Mouse (Mus musculus): Measurements from ENCODE around the gene Clrn3.
A peak's percentile ranks its signal among the peaks of the same experiment; 100 is the strongest.

Clrn3 gene

DNA sequence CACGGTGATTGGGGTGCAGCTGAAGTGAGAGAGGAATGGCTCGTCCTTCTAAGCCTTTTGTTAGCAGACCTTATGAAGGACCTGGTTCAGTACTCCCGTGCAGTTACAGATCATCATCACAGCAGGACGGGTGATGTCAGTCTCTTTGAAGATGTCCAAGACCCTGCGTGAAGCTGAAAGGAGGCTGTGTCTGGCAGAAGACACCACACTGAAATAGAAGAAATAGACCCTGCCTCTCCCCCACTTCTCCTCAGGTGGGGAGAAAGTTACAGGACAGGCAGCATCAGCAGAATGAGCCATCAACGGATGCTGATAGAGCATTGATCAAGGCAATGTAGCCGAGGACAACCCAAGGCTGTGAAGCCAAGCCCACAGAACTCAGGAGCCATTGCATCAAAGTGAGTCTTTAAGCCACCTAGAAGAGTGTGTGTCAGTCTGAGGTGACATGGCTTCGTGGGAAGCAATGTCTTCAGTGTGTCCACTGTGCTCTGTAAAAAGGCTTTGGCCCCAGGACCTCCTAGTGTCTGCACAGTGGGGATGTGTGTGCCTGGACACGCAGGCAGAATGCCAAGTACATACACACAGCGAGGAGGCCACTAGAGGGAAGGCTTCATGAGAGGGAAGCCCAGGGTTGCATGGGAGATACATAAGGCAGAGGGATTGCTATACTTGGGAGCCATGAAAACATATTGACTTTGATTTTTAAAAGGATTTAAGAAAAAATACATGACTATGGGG lies 41.6 kb downstream of the Clrn3 start:
- DNase-seq = no peak

DNA sequence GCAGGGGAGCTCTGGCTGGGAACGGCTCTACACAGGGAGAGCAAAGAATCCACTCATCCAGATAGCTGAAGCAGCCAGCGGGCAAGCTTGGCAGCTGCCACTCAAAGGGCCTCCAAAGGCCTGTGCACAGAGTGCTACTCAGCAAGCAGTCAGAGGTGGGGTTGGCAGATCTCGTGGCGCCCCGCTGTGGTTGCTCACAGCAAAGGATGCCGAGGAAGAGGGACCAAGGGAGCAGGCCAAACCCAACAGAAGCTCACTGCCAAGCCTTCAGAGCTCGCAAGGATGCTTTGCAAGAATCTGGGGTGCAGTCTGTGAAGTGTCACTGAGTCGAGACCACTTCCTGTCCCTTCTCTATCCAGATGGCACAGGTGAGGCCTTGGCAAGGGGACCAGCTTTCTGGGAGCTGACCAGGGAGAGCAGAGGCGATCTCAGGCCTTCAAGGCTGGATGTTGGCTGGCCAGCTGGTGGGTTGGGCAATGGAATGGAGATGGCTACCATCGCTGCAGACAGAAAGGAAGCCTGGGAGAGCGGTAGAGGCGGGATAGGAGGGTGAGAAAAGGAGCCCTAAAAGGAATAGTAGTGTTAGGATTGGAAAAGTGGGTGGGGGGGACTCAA lies 42.6 kb downstream of the Clrn3 start:
- DNase-seq = peak; percentile 73

DNA sequence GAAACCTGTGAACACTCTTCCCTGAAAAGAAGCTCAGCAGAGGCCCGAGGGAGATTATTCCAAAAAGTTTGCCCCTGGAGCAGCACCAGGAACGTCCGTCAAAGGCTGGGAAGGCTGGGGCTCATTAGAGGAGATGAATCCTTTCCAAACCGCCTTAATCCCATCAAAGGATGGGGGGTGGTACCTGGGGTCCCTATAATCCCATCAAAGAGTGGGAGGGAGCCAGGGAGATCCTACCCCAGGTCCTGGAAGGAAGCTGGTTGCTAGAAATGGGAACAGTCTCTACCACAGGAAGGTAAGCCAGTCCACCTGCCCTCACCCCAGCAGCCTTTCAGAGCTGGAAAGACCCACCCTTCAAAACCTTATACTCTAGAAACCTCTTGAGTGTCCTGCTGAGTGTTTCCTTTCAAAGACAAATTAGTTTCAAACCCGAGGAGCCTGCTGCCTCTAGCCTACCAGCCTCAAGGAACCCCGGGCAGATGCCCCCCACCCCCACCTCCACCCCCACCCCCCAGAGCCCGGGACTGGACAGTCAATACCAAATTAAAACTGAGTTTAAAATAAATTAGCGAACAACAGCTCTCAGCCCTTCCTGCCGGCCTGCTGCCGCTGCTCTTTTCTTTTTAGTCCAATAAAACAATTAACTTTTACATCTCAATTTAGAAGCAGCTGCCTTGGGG lies 43.2 kb downstream of the Clrn3 start:
- DNase-seq = no peak

DNA sequence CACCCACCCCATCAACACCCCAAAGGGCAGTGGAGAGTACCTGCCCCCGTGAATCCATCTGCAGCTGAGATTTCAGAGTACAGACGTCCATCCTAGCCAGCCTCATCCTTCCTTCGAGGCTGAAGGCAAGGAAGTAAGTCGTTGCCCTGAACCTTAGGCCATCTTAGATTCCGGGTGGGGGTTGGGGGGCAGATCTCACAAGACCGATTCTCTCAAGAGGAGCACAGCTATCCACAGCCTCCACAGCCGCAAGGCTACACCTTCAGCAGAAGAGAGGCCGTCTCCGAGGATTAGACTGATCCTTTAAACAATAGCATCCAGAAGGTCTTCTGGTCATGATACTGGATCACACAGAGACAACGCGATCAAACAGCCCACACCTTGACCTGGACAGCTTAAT lies 44.1 kb downstream of the Clrn3 start:
- no peak for DNase-seq

DNA sequence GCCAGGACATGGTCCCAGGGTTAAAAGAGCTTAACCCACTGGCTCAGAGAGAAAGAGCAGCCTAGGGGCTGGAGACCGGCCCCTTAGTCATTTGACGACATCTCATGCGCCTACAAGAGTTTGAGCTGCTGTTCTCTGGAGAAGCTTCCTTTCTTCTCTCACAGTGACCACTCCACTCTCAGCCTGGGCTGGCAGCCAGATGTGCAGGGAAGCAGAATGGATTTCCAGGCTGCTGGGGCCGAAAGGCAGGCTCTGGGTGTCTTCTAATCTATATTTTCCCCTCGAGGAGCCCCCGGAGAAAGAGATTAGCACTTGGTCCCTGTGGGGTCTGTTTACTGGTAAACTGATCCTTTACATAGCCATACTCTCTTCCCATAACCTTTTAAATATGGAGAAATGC lies 44.7 kb downstream of the Clrn3 start:
- DNase-seq = no peak

DNA sequence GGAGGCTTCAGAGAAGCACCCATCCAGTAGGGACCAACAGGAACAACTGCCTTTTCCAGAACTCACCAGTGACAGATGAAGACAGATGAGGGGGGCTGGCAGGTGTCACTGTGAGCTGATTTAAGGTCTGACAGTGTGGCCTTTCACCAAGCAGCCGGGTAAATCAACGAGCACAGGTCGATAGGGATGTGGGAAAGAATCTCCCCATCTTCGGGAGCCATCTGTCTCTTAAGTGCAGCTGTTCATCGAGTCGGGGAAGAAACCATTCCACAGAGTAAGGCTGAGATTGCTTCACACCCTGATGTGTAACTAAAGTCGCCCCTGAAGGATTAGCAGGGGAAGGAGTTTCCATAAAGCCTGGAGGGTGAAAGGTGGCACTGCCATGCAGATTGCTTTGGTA lies 47.3 kb downstream of the Clrn3 start:
- no peak for DNase-seq

DNA sequence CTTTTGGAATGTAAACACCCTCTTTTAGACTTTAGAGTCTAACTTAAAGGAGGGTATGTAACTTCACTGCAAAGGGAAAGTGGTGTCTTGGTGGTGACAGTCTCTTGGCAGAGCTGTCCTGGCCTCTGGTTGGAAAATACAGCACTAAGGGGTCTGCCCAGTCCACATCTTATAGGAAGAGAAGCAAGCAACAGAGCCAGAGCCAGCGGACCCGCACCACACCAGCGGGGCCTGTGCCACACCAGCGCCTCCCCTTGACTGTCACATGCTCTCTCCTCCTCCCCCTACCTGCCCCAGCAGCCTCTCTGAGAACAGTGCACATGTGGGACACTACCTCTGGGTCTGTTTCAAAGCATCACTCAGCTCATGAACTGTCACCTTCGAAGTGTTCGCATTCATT lies 48.5 kb downstream of the Clrn3 start:
- DNase-seq = no peak

DNA sequence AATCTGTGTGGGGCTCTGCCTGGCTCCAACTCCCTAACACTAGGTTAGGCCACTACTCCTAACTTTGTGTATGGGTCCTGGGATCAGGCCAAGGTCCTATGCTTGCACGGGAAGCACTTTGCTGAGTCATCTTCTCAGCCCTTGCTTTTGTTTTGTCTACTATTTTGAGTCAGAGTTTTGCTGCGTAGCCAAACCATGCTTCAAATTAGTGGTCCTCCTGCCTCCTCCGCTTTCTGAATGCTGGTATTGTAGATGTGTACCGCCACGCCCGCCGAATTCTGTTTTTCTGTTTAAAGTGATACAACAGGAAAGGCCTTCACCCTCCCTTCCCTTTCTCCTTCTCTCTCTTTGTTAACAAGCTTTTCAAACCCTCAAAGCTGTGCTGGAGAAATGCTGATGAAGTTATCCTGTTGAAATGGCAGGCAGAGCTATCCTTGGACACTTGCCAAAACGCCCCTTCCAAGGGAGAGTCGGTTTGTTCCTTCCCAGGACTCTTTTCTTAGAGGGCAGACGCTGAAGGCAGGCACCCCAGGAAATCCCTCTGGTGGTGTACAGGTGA lies 49.1 kb downstream of the Clrn3 start:
- DNase-seq = peak; percentile 42

DNA sequence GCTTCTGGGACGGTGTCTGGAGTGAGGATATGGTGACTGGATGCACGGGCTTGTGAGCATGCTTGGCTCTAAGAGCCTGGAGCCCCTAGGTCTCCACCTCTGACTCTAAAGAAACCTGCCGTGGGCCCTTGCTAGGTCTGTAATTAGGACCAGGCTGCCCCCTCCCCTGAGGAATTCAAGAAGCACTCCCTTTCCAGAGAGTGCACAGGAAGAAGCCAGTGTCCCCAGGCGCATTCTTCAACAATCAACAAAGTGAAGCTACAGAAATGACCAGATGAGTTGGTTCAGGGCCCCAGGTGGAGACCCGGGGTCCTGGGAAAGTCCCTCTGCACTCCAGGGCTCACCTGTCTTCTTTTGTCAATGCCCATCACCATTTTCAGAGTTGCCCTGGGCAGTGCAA lies 51.2 kb downstream of the Clrn3 start:
- no peak for DNase-seq

DNA sequence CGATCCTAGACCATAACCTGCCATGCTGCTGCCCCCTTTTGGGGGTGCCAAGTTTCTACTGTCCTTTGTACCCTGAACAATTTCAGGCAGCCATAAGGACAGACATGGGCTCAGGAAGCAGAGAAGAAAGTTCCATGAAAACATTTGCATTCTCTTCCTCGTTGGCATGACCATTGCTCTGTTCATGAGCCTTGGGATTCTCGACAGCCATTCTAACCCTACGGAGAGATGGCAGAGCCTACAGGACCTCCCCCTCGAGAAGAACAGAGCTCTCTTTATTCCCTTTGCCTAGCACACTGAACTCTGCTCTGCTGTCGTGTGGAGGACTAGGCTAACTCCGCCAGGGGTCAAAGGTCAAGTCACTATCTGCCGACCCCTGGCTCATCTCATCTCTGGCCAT lies 52.5 kb downstream of the Clrn3 start:
- no peak for DNase-seq

DNA sequence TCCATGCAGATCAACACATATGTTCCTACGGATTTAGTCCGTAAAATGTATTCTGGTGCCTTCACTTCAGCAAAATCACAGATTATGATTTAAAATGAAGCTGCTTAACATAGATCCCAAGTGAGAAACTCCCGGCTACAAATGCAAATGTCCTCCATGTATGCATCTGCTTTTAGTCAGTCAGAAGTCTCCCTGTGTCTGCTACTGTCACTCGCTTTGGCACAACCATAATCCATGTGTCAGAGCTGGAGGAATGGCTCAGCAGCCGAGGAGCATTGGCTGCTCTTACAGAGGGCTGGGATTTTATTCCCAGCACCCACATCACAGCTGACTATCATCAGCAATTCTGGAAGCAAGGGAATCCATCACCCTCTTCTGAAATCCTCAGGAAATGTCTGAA lies 58.1 kb downstream of the Clrn3 start:
- no peak for DNase-seq

DNA sequence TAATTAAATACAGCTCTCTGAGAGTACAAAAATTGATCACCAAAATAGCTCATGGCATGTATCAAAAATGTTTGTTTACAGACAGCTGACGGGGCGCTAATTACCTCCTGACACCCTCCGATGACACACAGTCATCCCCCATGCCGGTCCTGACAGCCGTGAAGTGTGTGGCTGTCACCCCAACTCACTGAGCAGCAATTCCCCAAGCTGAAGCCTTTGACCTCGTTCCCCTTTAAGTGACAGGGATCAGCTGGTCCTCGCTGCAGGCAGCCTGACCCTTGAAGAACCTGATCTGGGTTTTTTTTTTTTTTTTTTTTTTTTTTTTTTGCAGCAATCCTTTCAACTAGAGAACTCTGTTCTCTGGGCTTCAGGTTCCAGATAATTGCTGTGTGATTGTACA lies 59.8 kb downstream of the Clrn3 start:
- DNase-seq = peak; percentile 44

DNA sequence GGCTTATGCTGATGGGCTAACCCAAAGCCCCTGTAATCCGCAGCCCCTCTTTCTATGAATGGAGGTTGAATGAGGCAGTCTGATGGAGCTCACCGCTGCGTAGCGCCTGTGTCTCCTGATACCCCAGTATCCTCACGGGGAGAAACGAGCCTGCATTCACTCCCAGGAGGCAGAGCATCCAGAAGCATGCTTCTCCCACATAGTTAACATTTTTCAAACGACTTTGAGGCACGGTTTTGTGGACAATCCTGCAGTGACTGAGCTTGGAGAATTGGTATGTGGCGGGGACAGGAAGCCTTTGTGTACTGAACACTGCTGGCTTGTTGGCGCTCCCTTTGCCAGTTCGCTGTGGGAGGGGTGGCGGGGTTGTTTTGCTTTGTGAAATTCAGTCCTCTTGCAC lies 63.2 kb downstream of the Clrn3 start:
- DNase-seq = peak; percentile 39

DNA sequence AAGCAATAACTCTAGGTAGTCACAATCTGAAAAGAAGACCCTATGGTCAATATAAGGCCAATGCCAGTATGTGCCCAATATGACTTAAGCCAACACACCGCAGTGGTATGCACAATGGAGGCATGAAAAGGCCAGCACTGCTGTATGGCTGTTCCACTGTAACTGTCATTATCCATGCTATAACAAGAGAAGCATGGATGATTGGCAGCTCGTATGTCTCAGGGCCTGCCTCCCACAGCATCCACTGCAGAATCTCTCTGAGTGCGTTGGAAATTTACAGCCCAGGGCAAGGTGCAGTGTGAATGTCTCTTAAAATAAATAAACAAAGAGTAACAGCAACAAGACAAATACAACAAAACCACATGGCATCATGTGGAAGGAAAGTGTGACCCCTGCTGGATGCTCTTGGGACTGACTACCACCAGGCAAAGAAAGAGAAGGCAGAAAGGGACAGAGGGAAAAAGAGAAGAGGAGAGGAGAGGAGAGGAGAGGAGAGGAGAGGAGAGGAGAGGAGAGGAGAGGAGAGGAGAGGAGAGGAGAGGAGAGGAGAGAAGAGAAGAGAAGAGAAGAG lies 63.7 kb downstream of the Clrn3 start:
- DNase-seq = peak; percentile 72

Measured in embryo, embryonic 11 days (tissue).